Mouse (Mus musculus): Measurements from ENCODE around the gene Uhrf1bp1.

DNA sequence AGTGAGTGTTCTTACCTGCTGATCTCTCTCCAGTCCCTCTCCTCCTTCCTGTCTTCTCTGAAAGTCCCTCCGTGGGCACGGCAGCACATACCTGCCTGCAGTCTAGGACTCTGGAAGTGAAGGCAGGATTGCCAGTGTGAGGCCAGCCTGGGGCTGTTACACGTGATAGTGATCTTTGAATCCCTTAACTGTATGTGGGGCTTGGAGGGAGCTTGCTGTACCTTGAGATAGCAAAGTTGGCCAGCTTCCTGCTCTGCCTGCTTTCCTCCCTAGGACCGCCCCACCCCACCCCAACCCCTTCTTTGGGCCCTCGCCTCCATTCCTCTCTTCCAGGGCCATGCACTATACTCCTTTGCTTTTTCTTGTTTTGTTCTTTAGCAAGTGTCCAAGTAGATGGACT lies 18.3 kb downstream of the Uhrf1bp1 start:
- TF ChIP-seq CTCF (IDR thresholded peaks at IDR 0.05) (no peak), POLR2A (IDR thresholded peaks at IDR 0.05; ENCODE audit: insufficient read depth, low read depth, low read length) (no peak)
